In the genomic region with DNA sequence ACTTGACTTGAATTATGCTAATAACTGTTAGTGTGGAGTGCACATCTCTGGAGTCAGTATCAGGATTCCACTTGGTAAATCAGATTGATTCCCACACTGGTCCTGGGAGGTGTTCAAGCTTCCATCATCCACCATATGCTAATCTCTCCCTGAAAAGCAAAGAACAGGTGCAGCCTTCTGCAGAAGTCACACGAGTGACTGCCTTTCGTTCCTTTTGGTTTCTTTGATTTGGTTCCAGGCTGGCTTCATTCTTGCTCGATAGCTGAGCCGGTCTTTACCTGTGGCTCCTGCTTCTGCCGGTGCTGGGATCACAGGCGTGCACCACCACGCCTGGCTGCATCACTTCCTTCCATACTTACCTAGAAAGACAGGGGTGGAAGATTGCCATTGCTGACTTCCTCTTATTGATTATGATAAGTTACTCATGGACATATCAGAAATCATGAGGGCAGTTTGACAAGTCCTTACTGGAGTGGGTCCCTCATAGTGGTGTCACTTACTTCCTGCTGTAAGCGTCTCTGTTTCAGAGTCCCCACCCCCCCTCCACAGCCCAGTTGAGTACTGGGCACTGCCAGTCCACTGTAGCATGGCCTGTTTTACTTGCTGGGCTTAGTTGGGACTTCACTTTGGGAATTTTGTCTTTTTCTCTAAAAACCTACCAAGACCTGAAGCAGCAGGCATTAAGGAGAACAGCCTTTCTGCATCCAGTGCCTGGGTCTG, we compare ENCODE assay signal across 29 mouse cellular contexts. TPM values are rescaled to one million over a fixed set of nuclear protein-coding genes. Genes with fewer than 3 reads are reported as not detected.
DNase-seq lines count a peak whose midpoint lies in the region; ATAC-seq and TF ChIP-seq lines count a peak whose summit lies in the region.
"Had no signal": no experiment of that assay in that cellular context is flagged by ENCODE, and none has a peak within 500 bp of the region (broad histone marks: within the 10 kb centered on the region; RNA-seq: fewer than 3 reads in every experiment).

No protein-coding gene starts in this region.

- peaks cover 7% of the 10 kb centered on the region; the same call in 1 of the 2 replicates for H3K4me1 ChIP-seq in kidney, postnatal 0 days (replicated peaks; ENCODE audit: insufficient read depth, low read length)
- H3K4me1 ChIP-seq in midbrain, embryonic 11.5 days (ENCODE audit: control insufficient read depth, insufficient read depth, low read length) = no peaks in the 10 kb centered on the region
- H3K4me1 ChIP-seq in midbrain, embryonic 15.5 days = no peaks in the 10 kb centered on the region
- peaks cover 8% of the 10 kb centered on the region for H3K4me1 ChIP-seq in liver, postnatal 0 days (ENCODE audit: insufficient read depth)
- H3K4me1 ChIP-seq: embryonic facial prominence, embryonic 12.5 days; forebrain, embryonic 12.5 days; midbrain, embryonic 13.5 days had no signal

- no peaks in the 10 kb centered on the region for H3K9me3 ChIP-seq in kidney, postnatal 0 days (replicated peaks; ENCODE audit: low read length)
- H3K9me3 ChIP-seq in midbrain, embryonic 11.5 days (ENCODE audit: control insufficient read depth, low read length) = no peaks in the 10 kb centered on the region
- H3K9me3 ChIP-seq in midbrain, embryonic 15.5 days = no peaks in the 10 kb centered on the region
- no peaks in the 10 kb centered on the region for H3K9me3 ChIP-seq in liver, postnatal 0 days (ENCODE audit: low read length)
- H3K9me3 ChIP-seq: embryonic facial prominence, embryonic 12.5 days; forebrain, embryonic 12.5 days; heart, embryonic 13.5 days; midbrain, embryonic 13.5 days had no signal

- no peaks in the 10 kb centered on the region for H3K27me3 ChIP-seq in kidney, postnatal 0 days (ENCODE audit: insufficient read depth, low read length)
- H3K27me3 ChIP-seq in midbrain, embryonic 11.5 days (ENCODE audit: control insufficient read depth, insufficient read depth, low read length) = no peaks in the 10 kb centered on the region
- H3K27me3 ChIP-seq in midbrain, embryonic 15.5 days (replicated peaks) = no peaks in the 10 kb centered on the region
- no peaks in the 10 kb centered on the region for H3K27me3 ChIP-seq in liver, postnatal 0 days (ENCODE audit: insufficient read depth, low read length)
- H3K27me3 ChIP-seq: embryonic facial prominence, embryonic 12.5 days; forebrain, embryonic 12.5 days; heart, embryonic 13.5 days; midbrain, embryonic 13.5 days had no signal

- H3K4me3 ChIP-seq in kidney, postnatal 0 days (replicated peaks; ENCODE audit: low read depth, low read length) = no peak overlapping the region
- no peak overlapping the region for H3K4me3 ChIP-seq in midbrain, embryonic 11.5 days (ENCODE audit: low read depth, low read length)
- no peak overlapping the region for H3K4me3 ChIP-seq in midbrain, embryonic 15.5 days
- no peak overlapping the region for H3K4me3 ChIP-seq in liver, postnatal 0 days (ENCODE audit: low read depth, low read length)
- H3K4me3 ChIP-seq: embryonic facial prominence, embryonic 12.5 days; forebrain, embryonic 12.5 days; heart, embryonic 13.5 days; left cerebral cortex, adult 2 months; midbrain, embryonic 13.5 days had no signal

- 67% methylated on average over 8 of the region's 8 CpGs for WGBS in kidney, postnatal 0 days
- WGBS in midbrain, embryonic 11.5 days = 92% methylated on average over 8 of the region's 8 CpGs
- WGBS in midbrain, embryonic 15.5 days = 97% methylated on average over 8 of the region's 8 CpGs
- 70% methylated on average over 8 of the region's 8 CpGs for WGBS in liver, postnatal 0 days (ENCODE audit: insufficient replicate concordance)

- H3K4me2 ChIP-seq in kidney, postnatal 0 days (ENCODE audit: low read length) = no peak overlapping the region
- H3K4me2 ChIP-seq in midbrain, embryonic 11.5 days = no peak overlapping the region
- H3K4me2 ChIP-seq in midbrain, embryonic 15.5 days = no peak overlapping the region
- H3K4me2 ChIP-seq in liver, postnatal 0 days (ENCODE audit: low read depth, low read length) = no peak overlapping the region
- H3K4me2 ChIP-seq: embryonic facial prominence, embryonic 12.5 days; forebrain, embryonic 12.5 days; heart, embryonic 13.5 days; midbrain, embryonic 13.5 days had no signal

- DNase-seq in kidney, postnatal 0 days (ENCODE audit: low spot score) = no peak
- no peak for DNase-seq in kidney, postnatal 10 days
- DNase-seq in midbrain, embryonic 11.5 days (ENCODE audit: low spot score, missing footprints) = peak; percentile 57
- no peak for DNase-seq in liver, postnatal 0 days
- DNase-seq in yolk sac, embryonic 10.5 days (ENCODE audit: low spot score) = peak; percentile 48
- DNase-seq in right cerebral cortex, postnatal 4 days = no peak
- DNase-seq in B cell, adult 2 months = no peak
- DNase-seq: adrenal gland, adult 2 months; cerebellum, adult 11-12 months; cerebellum, postnatal 25 days; gastrocnemius, postnatal 25 days; heart, adult 18-20 months; heart, postnatal 14 days; lung, postnatal 10 days; right cerebral cortex, postnatal 14 days; thymus, adult 2 months had no signal

- peak overlapping the region; percentile 88 for H3K27ac ChIP-seq in kidney, postnatal 0 days
- no peak overlapping the region for H3K27ac ChIP-seq in midbrain, embryonic 11.5 days (ENCODE audit: low read depth, low read length)
- H3K27ac ChIP-seq in midbrain, embryonic 15.5 days = no peak overlapping the region
- 0 out of 2 replicates have a peak overlapping the region, but pooled peaks have one; percentile 11 for H3K27ac ChIP-seq in liver, postnatal 0 days (ENCODE audit: low read depth)
- H3K27ac ChIP-seq: embryonic facial prominence, embryonic 12.5 days; forebrain, embryonic 12.5 days; heart, embryonic 13.5 days; hindbrain, postnatal 0 days; left cerebral cortex, adult 2 months; liver, embryonic 14.5 days; midbrain, embryonic 13.5 days had no signal

- peaks cover 41% of the 10 kb centered on the region; the same call in 1 of the 2 replicates for H3K36me3 ChIP-seq in kidney, postnatal 0 days (ENCODE audit: insufficient read depth, low read length)
- peaks cover 12% of the 10 kb centered on the region for H3K36me3 ChIP-seq in midbrain, embryonic 11.5 days (ENCODE audit: control insufficient read depth, insufficient read depth, low read length)
- H3K36me3 ChIP-seq in midbrain, embryonic 15.5 days (replicated peaks) = peaks cover 49% of the 10 kb centered on the region
- H3K36me3 ChIP-seq in liver, postnatal 0 days (replicated peaks; ENCODE audit: insufficient read depth, low read length) = peaks cover 30% of the 10 kb centered on the region

- TF ChIP-seq CTCF in kidney, postnatal 0 days (IDR thresholded peaks at IDR 0.05; ENCODE audit: low read depth) = no peak
- no peak for TF ChIP-seq CTCF in liver, postnatal 0 days (IDR thresholded peaks at IDR 0.05; ENCODE audit: low read depth)

- no peak overlapping the region for H3K9ac ChIP-seq in kidney, postnatal 0 days (ENCODE audit: low read depth, low read length)
- H3K9ac ChIP-seq in midbrain, embryonic 11.5 days (ENCODE audit: low read length) = no peak overlapping the region
- no peak overlapping the region for H3K9ac ChIP-seq in midbrain, embryonic 15.5 days
- H3K9ac ChIP-seq in liver, postnatal 0 days (replicated peaks) = no peak overlapping the region
- H3K9ac ChIP-seq: embryonic facial prominence, embryonic 12.5 days; forebrain, embryonic 12.5 days; heart, embryonic 13.5 days; liver, embryonic 14.5 days; midbrain, embryonic 13.5 days had no signal

- no peak for TF ChIP-seq EP300 in liver, postnatal 0 days (IDR thresholded peaks at IDR 0.05; ENCODE audit: low read depth)

- peak; percentile 75 for ATAC-seq in kidney, postnatal 0 days (replicated peaks; ENCODE audit: low FRiP score, low read depth)
- ATAC-seq in midbrain, embryonic 11.5 days (ENCODE audit: low FRiP score) = no peak
- no peak for ATAC-seq in midbrain, embryonic 15.5 days (replicated peaks)
- no peak for ATAC-seq in liver, postnatal 0 days
- ATAC-seq: hindbrain, postnatal 0 days; midbrain, embryonic 13.5 days had no signal

RNA-seq across cellular contexts. Expression of a gene that starts 30.0 kb away (rescaled TPM):
- polyA plus RNA-seq in kidney, postnatal 0 days (2015; fragmentation: Nextera tagmentation; extraction: Ambion mirVana) = 0.74 and 2.2 TPM in 2 replicates
- not detected in 2 replicates for polyA plus RNA-seq in midbrain, embryonic 11.5 days (2014; fragmentation: Nextera tagmentation; extraction: Ambion mirVana)
- polyA plus RNA-seq in midbrain, embryonic 15.5 days (2015; fragmentation: Nextera tagmentation; extraction: Ambion mirVana) = 1.3 TPM in 1 of 2 replicates, not detected in the other
- polyA plus RNA-seq in liver, postnatal 0 days (2015; fragmentation: Nextera tagmentation; extraction: Ambion mirVana) = not detected in 2 replicates
- polyA plus RNA-seq: adrenal gland, adult 2 months; C2C12; embryonic facial prominence, embryonic 12.5 days; forebrain, embryonic 12.5 days; heart, embryonic 13.5 days; hindbrain, embryonic 11.5 days; large intestine, adult 2 months; liver, embryonic 14.5 days; midbrain, embryonic 13.5 days; neural tube, embryonic 11.5 days; spleen, adult 2 months; thymus, adult 2 months had no signal

RNA-seq across cellular contexts. Expression of a gene that starts 31.3 kb away (rescaled TPM):
- 212 and 231 TPM in 2 replicates for polyA plus RNA-seq in kidney, postnatal 0 days (2015; fragmentation: Nextera tagmentation; extraction: Ambion mirVana)
- polyA plus RNA-seq in midbrain, embryonic 11.5 days (2014; fragmentation: Nextera tagmentation; extraction: Ambion mirVana) = 40.3 and 41.3 TPM in 2 replicates
- 50.4 and 51.9 TPM in 2 replicates for polyA plus RNA-seq in midbrain, embryonic 15.5 days (2015; fragmentation: Nextera tagmentation; extraction: Ambion mirVana)
- 11.8 and 12.3 TPM in 2 replicates for polyA plus RNA-seq in liver, postnatal 0 days (2015; fragmentation: Nextera tagmentation; extraction: Ambion mirVana)

Comparison
In these comparisons a context has a peak if more than half of its experiments do, and no peak if none do; other contexts are left out.
1. DNase-seq: peak in midbrain, embryonic 11.5 days (single experiment) and yolk sac, embryonic 10.5 days (single experiment); none in kidney, postnatal 0 days (single experiment), kidney, postnatal 10 days (single experiment), liver, postnatal 0 days (single experiment), right cerebral cortex, postnatal 4 days (single experiment) and B cell, adult 2 months (0 of 2).
2. H3K27ac ChIP-seq: peak in kidney, postnatal 0 days (single experiment) and liver, postnatal 0 days (single experiment); none in midbrain, embryonic 11.5 days (single experiment) and midbrain, embryonic 15.5 days (single experiment).